Mouse (Mus musculus) inflammation-experienced regulatory T-cells (primary cell): Measurements from ENCODE around the gene Olfr446. TPM values are rescaled to one million over a fixed set of nuclear protein-coding genes. Genes with fewer than 3 reads are reported as not detected.

Source experiments
- polyA plus RNA-seq, 2 experiments: library from polyadenylated mRNA; unstranded; fragments of 100-300 nt; shearing (Covaris generic); gene quantifications; one replicate each; pipeline ENCODE4 v1.2.1; 2017

Olfr446 gene
- under 1 TPM; 0.08 to 0.71 TPM for polyA plus RNA-seq

DNA sequence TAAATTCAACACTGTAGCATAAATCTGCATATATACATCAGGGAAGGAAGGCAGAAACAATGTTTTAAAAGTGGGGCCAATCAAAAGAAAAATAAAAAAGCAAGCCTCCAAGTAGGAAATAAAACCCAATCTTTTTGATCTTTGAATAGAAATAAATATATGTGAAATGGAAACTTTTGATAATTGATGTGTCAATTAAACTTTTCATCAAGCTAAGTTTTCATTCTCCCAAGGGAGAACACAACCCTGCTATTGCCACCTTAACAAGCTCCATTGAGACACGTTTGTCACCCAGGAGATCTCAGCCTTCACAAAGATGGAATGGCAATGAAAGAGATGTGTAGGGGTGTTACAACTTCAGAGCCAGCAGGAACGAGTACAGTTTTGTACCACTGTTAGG, at the start of gene Olfr446:
Gene Olfr446, plus strand, starts transcription at position 301 of the 400 bp plus-strand sequence.

DNA sequence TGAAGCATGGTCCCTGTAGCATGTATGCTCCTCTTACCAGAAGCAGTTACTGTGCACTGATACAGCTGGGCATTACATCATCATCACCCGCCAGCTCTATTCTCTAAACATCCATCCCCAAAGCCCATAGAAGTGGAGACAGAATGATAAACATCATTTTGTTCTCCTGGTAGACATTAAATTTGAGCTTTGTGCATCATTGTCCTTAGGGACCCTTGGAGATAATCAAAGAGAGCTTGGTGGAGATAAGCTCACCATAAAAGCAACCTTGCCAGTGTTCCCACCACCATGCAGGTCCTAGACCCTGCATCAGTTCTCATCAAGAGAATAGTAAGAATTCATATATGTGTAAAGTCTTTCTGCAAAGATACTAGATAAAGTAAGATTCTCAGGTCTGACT, 31.0 kb upstream of the Olfr446 start, which contains the start of gene Olfr448:
Gene Olfr448, plus strand, starts transcription at position 301 of the 400 bp plus-strand sequence.

DNA sequence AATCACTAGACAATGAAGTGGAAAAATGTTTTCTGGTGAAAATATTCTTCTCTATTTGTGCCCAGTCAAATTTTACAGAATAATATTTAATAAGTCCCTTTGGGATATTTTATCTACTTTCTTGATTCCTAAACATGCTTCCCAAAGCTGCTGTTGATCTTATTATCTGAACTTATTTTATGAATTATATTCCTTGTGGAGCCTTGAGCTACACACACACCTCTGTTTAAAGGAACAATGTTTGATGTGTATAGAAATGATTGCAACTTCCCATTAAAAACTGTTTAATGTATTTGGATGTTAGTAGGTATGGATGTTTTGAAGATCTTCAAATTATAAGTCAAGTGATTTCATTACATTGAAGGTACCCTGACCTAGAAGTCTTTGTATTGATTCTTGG, 12.6 kb upstream of the Olfr446 start, which contains the start of gene Olfr447:
Gene Olfr447, plus strand, starts transcription at position 301 of the 400 bp plus-strand sequence.

DNA sequence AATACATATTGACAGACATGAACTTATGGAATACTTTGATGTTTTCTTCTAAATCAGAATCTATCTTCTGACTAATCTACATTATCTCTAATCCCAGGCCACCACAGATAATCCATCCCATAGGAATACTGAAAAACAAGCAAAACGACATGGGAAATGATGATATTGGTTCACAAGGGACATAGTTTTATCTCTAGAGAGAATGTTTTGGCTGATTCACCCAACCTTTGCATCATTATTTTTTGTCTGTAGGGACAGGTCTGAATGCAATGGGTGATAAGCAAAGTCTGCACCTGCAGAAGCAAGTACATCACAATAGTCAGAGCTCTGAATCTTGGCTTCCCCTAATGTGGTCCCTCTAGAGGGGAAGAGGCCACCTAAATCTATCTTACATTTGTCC, 27.6 kb downstream of the Olfr446 start, which contains the start of gene Olfr444:
Gene Olfr444, plus strand, starts transcription at position 301 of the 400 bp plus-strand sequence.

Other genes starting within 250 kb of the Olfr446 start
- gene Tcaf1, start 211.3 kb upstream of the Olfr446 start, polyA plus RNA-seq: under 1 TPM; 0.31 to 0.76 TPM
- under 1 TPM in 1 of 2 experiments, not detected in 1; 0.64 TPM for gene Olfr453, start 182.0 kb upstream of the Olfr446 start, polyA plus RNA-seq
- under 1 TPM in 1 of 2 experiments, not detected in 1; 0.78 TPM for gene Olfr38, start 165.0 kb upstream of the Olfr446 start, polyA plus RNA-seq
- not detected for gene Olfr452, start 136.3 kb upstream of the Olfr446 start, polyA plus RNA-seq
- gene Olfr450, start 109.4 kb upstream of the Olfr446 start, polyA plus RNA-seq: not detected
- under 1 TPM in 1 of 2 experiments, not detected in 1; 0.19 TPM for gene Olfr449, start 87.0 kb upstream of the Olfr446 start, polyA plus RNA-seq
- not detected for gene Olfr448, start 30.9 kb upstream of the Olfr446 start, polyA plus RNA-seq
- not detected for gene Olfr447, start 12.5 kb upstream of the Olfr446 start, polyA plus RNA-seq
- gene Olfr444, start 27.7 kb downstream of the Olfr446 start, polyA plus RNA-seq: not detected
- gene Olfr441, start 185.0 kb downstream of the Olfr446 start, polyA plus RNA-seq: not detected
- gene Olfr237-ps1, start 225.2 kb downstream of the Olfr446 start, polyA plus RNA-seq: 1 to 10 TPM in 1 of 2 experiments, under 1 TPM in 1; 0.20 to 1.6 TPM
- not detected for gene Olfr437, start 241.9 kb downstream of the Olfr446 start, polyA plus RNA-seq